Comparison of ENCODE assay signal across 8 mouse cellular contexts in the genomic region with DNA sequence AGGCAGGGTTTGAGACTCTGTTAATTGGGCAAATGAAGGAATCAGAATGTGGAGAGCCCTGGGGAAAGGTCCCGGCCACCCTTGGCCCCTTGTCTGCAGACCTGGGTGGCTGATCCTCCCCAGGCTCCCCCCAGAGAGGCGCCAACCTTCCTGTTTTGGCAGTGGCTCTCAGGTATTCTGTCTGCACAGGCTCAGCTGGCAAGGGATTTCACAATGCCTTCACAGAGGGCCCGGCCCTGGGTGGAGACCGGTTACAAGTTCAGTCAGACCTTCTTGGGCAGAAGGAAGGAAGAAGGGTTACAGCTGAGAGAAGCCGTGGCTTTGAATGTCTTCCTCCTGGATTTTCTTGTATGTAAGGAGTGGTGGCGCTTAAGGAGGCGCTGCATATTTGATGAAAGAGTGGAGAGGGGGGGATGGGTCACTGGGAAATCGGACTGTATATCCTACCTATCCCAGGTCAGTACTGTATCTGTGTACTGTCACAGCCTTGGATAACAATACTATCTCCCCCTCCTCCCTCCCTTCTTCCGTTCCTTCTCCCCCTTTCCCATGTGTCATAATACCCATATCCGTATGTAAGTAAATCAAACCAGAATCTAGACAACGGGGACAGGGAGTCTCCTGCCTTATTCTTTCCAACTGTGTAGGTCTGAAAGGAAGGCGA. TPM values are rescaled to one million over a fixed set of nuclear protein-coding genes. Genes with fewer than 3 reads are reported as not detected.
A peak's percentile ranks its signal among the peaks of the same experiment; 100 is the strongest.
DNase-seq lines count a peak whose midpoint lies in the region; ATAC-seq and TF ChIP-seq lines count a peak whose summit lies in the region.

No protein-coding gene starts in this region.

- ATAC-seq in midbrain, embryonic 16.5 days = no peak
- ATAC-seq in heart, embryonic 14.5 days (ENCODE audit: insufficient number of reproducible peaks, insufficient read depth, low FRiP score, low read depth) = peak; percentile 11; the same call in 1 of the 2 replicates
- no peak for ATAC-seq in kidney, postnatal 0 days (replicated peaks; ENCODE audit: low FRiP score, low read depth)

- WGBS in midbrain, embryonic 10.5 days = 85% methylated on average over 12 of the region's 12 CpGs
- WGBS in midbrain, embryonic 16.5 days = 78% methylated on average over 12 of the region's 12 CpGs
- WGBS in heart, embryonic 14.5 days = 55% methylated on average over 12 of the region's 12 CpGs
- WGBS in kidney, postnatal 0 days = 51% methylated on average over 12 of the region's 12 CpGs
- 46% methylated on average over 12 of the region's 12 CpGs for WGBS in small intestine, adult 2 months

- no peak overlapping the region for H3K4me3 ChIP-seq in midbrain, embryonic 10.5 days
- no peak overlapping the region for H3K4me3 ChIP-seq in midbrain, embryonic 16.5 days (ENCODE audit: low read depth, low read length)
- no peak overlapping the region for H3K4me3 ChIP-seq in heart, embryonic 14.5 days (ENCODE audit: control insufficient read depth in 1 of 2, insufficient read depth in 1 of 2, low read depth in 1 of 2, low read length in 2 of 2)
- no peak overlapping the region for H3K4me3 ChIP-seq in kidney, postnatal 0 days (replicated peaks; ENCODE audit: low read depth, low read length)
- no peak overlapping the region for H3K4me3 ChIP-seq in small intestine, adult 2 months (ENCODE audit: low read depth, low read length)

- no peak overlapping the region for H3K9ac ChIP-seq in midbrain, embryonic 16.5 days (ENCODE audit: low read depth, low read length)
- peak overlapping the region; percentile 46; the same call in 1 of the 2 replicates for H3K9ac ChIP-seq in heart, embryonic 14.5 days (ENCODE audit: low read length)
- H3K9ac ChIP-seq in kidney, postnatal 0 days (ENCODE audit: low read depth, low read length) = no peak overlapping the region

- H3K36me3 ChIP-seq in midbrain, embryonic 10.5 days = no peaks in the 10 kb centered on the region
- H3K36me3 ChIP-seq in midbrain, embryonic 16.5 days (ENCODE audit: control insufficient read depth, insufficient read depth, low read length) = no peaks in the 10 kb centered on the region
- H3K36me3 ChIP-seq in heart, embryonic 14.5 days (ENCODE audit: control insufficient read depth, insufficient read depth, low read length) = no peaks in the 10 kb centered on the region
- no peaks in the 10 kb centered on the region for H3K36me3 ChIP-seq in kidney, postnatal 0 days (ENCODE audit: insufficient read depth, low read length)
- H3K36me3 ChIP-seq in small intestine, adult 2 months (ENCODE audit: control insufficient read depth, insufficient read depth, low read length) = no peaks in the 10 kb centered on the region

- peaks cover 42% of the 10 kb centered on the region for H3K4me1 ChIP-seq in midbrain, embryonic 10.5 days
- no peaks in the 10 kb centered on the region for H3K4me1 ChIP-seq in midbrain, embryonic 16.5 days (ENCODE audit: control insufficient read depth, insufficient read depth, low read length)
- peaks cover 30 to 31% of the 10 kb centered on the region in 2 experiments for H3K4me1 ChIP-seq in heart, embryonic 14.5 days (ENCODE audit: control insufficient read depth in 2 of 2, insufficient read depth in 2 of 2, low read length in 2 of 2)
- H3K4me1 ChIP-seq in kidney, postnatal 0 days (replicated peaks; ENCODE audit: insufficient read depth, low read length) = peaks cover 8% of the 10 kb centered on the region; the same call in 1 of the 2 replicates
- peaks cover 38% of the 10 kb centered on the region for H3K4me1 ChIP-seq in small intestine, adult 2 months (ENCODE audit: control insufficient read depth, insufficient read depth, insufficient read length, low read length)

- TF ChIP-seq POLR2A in small intestine, adult 2 months (IDR thresholded peaks at IDR 0.05; ENCODE audit: low read depth, low read length) = 0 out of 2 replicates have a peak, but pooled peaks have one; percentile 12

- H3K27me3 ChIP-seq in midbrain, embryonic 10.5 days (ENCODE audit: low read depth, poor library complexity, severe bottlenecking) = no peaks in the 10 kb centered on the region
- no peaks in the 10 kb centered on the region for H3K27me3 ChIP-seq in midbrain, embryonic 16.5 days (ENCODE audit: control insufficient read depth, insufficient read depth, low read depth, low read length)
- no peaks in the 10 kb centered on the region for H3K27me3 ChIP-seq in heart, embryonic 14.5 days (ENCODE audit: control insufficient read depth, insufficient read depth, low read length)
- no peaks in the 10 kb centered on the region for H3K27me3 ChIP-seq in kidney, postnatal 0 days (ENCODE audit: insufficient read depth, low read length)
- H3K27me3 ChIP-seq in small intestine, adult 2 months (ENCODE audit: control insufficient read depth, insufficient read depth, low read length) = no peaks in the 10 kb centered on the region

- H3K9me3 ChIP-seq in midbrain, embryonic 10.5 days (replicated peaks) = no peaks in the 10 kb centered on the region
- H3K9me3 ChIP-seq in midbrain, embryonic 16.5 days (replicated peaks; ENCODE audit: control insufficient read depth, low read length, poor library complexity, severe bottlenecking) = no peaks in the 10 kb centered on the region
- H3K9me3 ChIP-seq in heart, embryonic 14.5 days (ENCODE audit: control insufficient read depth, low read length) = no peaks in the 10 kb centered on the region
- H3K9me3 ChIP-seq in kidney, postnatal 0 days (replicated peaks; ENCODE audit: low read length) = no peaks in the 10 kb centered on the region

- DNase-seq in midbrain, embryonic 10.5 days (ENCODE audit: low spot score) = no peak
- DNase-seq in kidney, postnatal 0 days (ENCODE audit: low spot score) = peak; percentile 44
- DNase-seq in thymus, postnatal 0 days (ENCODE audit: low spot score) = no peak
- no peak for DNase-seq in right cerebral cortex, postnatal 14 days
- DNase-seq in cerebellum, postnatal 25 days = no peak

- peak overlapping the region; percentile 79 for H3K27ac ChIP-seq in midbrain, embryonic 10.5 days (replicated peaks)
- no peak overlapping the region for H3K27ac ChIP-seq in midbrain, embryonic 16.5 days (ENCODE audit: low read length)
- H3K27ac ChIP-seq in heart, embryonic 14.5 days (replicated peaks in 1 of 2; ENCODE audit: control insufficient read depth in 1 of 2, insufficient read depth in 1 of 2, low read depth in 2 of 2, low read length in 2 of 2) = peak overlapping the region; percentile 76 to 86
- H3K27ac ChIP-seq in kidney, postnatal 0 days = peak overlapping the region; percentile 51; the same call in 1 of the 2 replicates
- H3K27ac ChIP-seq in small intestine, adult 2 months (ENCODE audit: insufficient read depth, low read depth, low read length) = peak overlapping the region; percentile 64

- TF ChIP-seq CTCF in kidney, postnatal 0 days (IDR thresholded peaks at IDR 0.05; ENCODE audit: low read depth) = no peak
- TF ChIP-seq CTCF in small intestine, adult 2 months (IDR thresholded peaks at IDR 0.05; ENCODE audit: extremely low read depth, insufficient read length, insufficient replicate concordance, low read depth, low read length) = no peak

- no peak overlapping the region for H3K4me2 ChIP-seq in midbrain, embryonic 16.5 days (ENCODE audit: low read length)
- peak overlapping the region; percentile 20 for H3K4me2 ChIP-seq in heart, embryonic 14.5 days (ENCODE audit: low read length)
- H3K4me2 ChIP-seq in kidney, postnatal 0 days (ENCODE audit: low read length) = no peak overlapping the region

RNA-seq across cellular contexts. Expression of gene Slc12a8, which starts 45.9 kb away (rescaled TPM):
- polyA plus RNA-seq in midbrain, embryonic 10.5 days (2016; fragmentation: Nextera tagmentation; extraction: Ambion mirVana) = 1.5 and 1.9 TPM in 2 replicates
- polyA plus RNA-seq in midbrain, embryonic 16.5 days (2015; fragmentation: Nextera tagmentation; extraction: Ambion mirVana) = 1.1 and 1.2 TPM in 2 replicates
- 0.89 and 1.9 TPM in 2 replicates for polyA plus RNA-seq in heart, embryonic 14.5 days (2014; fragmentation: Nextera tagmentation; extraction: Ambion mirVana)
- polyA plus RNA-seq in kidney, postnatal 0 days (2015; fragmentation: Nextera tagmentation; extraction: Ambion mirVana) = 0.89 and 0.91 TPM in 2 replicates
- 20.9 and 46.7 TPM in 2 replicates for polyA plus RNA-seq in small intestine, adult 2 months (2012; rRNA removed)
- polyA plus RNA-seq in thymus, postnatal 0 days (2015; fragmentation: Nextera tagmentation; extraction: Ambion mirVana) = 0.10 and 0.48 TPM in 2 replicates
